Mouse (Mus musculus): Measurements from ENCODE around the gene Mapk11. TPM values are rescaled to one million over a fixed set of nuclear protein-coding genes. Genes with fewer than 3 reads are reported as not detected.

The Mapk11 gene
- polyA plus RNA-seq, 1 experiment from 2014 or later, result 9.6 TPM

DNA sequence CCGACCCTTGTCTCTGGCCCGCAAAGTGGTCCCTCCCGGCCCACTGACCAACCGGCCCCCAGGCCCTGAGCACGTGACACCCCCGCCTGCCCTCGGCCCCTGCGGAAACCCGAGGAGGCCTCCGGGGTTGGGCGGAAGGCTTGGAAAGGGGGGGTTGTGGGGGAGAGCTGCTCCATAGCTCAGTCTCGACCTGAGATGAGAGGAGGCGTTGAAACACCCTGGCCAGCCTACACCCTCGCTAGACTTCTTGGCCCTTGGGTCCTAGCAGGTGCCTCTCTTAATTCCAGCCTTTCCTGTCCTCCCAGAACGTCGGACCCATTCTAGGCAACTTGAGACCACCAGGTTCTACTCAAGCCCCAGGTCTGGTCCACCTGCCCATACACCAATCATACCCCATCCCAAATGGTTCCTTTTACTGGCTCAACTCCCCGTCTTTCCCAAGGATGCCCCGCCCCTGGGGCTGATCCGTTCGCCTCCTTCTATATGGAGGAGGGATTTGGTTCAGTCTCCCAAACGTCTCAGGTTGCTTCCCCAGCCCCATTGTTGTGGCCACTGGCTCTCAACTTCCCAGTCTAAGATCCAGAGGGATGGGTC, 8.7 kb downstream of the Mapk11 start, which contains the start of gene Mapk12:
TSS of gene Mapk12 (minus strand) at position 45 of the 594 bp plus-strand sequence.
- Histone ChIP-seq H3K4me3 (ENCODE audit: low read length) (peak within 1 kb of the TSS; percentile 60), H3K27ac (ENCODE audit: low read length) (peak within 1 kb of the TSS; percentile 37), H3K4me2 (ENCODE audit: low read depth, low read length) (peak within 1 kb of the TSS; percentile 91), H3K27me3 (ENCODE audit: control insufficient read depth, insufficient read depth, low read depth, low read length) (peaks cover 37% of the 10 kb centered on the region), H3K9me3 (ENCODE audit: control insufficient read depth, low read length) (no peaks in the 10 kb centered on the region), H3K36me3 (ENCODE audit: control insufficient read depth, insufficient read depth, low read length) (no peaks in the 10 kb centered on the region), H3K9ac (ENCODE audit: low read length) (peak within 1 kb of the TSS; percentile 71), H3K4me1 (replicated peaks; ENCODE audit: control insufficient read depth, insufficient read depth, low read length) (peaks cover 15% of the 10 kb centered on the region)
- under 1% methylated on average over 21 of the region's 21 CpGs for WGBS
- ATAC-seq (ENCODE audit: low read depth), result peak; percentile 73

DNA sequence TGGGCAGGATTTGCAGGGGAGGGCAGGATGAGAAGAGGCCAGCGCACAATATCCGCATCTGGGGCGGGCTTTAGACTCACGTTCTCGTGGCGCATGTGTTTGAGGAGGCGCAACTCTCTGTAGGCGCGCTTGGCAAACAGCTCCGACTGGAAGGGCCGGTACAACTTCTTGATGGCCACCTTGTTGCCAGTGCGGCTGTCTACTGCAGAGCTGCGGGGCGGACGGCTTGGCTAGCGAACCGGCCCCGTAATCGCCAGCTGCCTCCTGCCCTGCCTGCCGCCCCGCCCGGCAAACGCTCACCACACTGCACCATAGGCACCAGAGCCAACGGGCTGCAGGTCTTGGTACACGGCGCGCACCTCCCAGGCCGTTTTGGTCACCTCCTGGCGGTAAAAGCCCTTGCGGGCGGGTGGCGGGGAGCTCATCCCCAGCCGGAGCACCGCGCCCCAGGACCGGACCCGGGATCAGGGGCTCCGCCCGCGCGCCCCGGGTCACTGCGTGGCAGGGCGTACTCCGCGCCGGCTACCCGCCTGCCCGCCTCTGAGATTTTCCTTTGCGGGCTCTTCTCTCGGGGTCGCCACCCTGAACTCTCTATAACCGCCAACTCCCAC, 9.3 kb downstream of the Mapk11 start:
- peak overlapping the region; percentile 37 for H3K27ac ChIP-seq (ENCODE audit: low read length)
- ATAC-seq (ENCODE audit: low read depth), result peak; percentile 42; the same call in 1 of the 2 replicates

DNA sequence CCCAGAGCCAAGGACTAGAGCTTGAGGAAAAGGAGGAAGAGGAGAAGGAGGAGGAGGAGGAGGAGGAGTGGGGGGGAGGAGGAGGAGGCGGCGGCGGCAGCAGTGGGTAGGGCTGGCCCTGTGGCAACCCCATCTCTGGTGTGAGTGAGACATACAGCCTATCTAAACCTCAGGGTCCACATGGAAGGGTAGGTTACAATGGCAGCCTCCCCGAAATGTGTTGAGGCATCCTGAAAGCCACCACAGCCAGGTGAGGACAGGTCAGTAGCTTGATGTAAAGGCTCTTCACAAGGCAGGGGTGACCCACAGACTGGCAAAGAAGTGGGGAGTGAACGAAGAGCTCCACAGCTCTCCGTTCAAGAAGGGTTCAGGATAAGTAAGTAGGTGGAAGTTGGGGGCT, 10.9 kb downstream of the Mapk11 start:
- H3K9ac ChIP-seq (ENCODE audit: low read length), result no peak overlapping the region
- ATAC-seq (ENCODE audit: low read depth), result no peak
- peaks cover 15% of the 10 kb centered on the region for H3K4me1 ChIP-seq (replicated peaks; ENCODE audit: control insufficient read depth, insufficient read depth, low read length)
- no peak overlapping the region for H3K4me3 ChIP-seq (ENCODE audit: low read length)
- peaks cover 30% of the 10 kb centered on the region for H3K27me3 ChIP-seq (ENCODE audit: control insufficient read depth, insufficient read depth, low read depth, low read length)
- no peaks in the 10 kb centered on the region for H3K36me3 ChIP-seq (ENCODE audit: control insufficient read depth, insufficient read depth, low read length)
- no peak overlapping the region for H3K4me2 ChIP-seq (ENCODE audit: low read depth, low read length)
- WGBS, result 91% methylated on average over 6 of the region's 6 CpGs
- H3K9me3 ChIP-seq (ENCODE audit: control insufficient read depth, low read length), result no peaks in the 10 kb centered on the region
- H3K27ac ChIP-seq (ENCODE audit: low read length), result no peak overlapping the region

More for the DNA sequence above, 9.3 kb downstream of the Mapk11 start:
- WGBS, result 0% methylated on average over 53 of the region's 53 CpGs
- Histone ChIP-seq H3K36me3 (ENCODE audit: control insufficient read depth, insufficient read depth, low read length) (no peaks in the 10 kb centered on the region), H3K27me3 (ENCODE audit: control insufficient read depth, insufficient read depth, low read depth, low read length) (peaks cover 32% of the 10 kb centered on the region), H3K9me3 (ENCODE audit: control insufficient read depth, low read length) (no peaks in the 10 kb centered on the region), H3K4me2 (ENCODE audit: low read depth, low read length) (peak overlapping the region; percentile 91), H3K4me1 (replicated peaks; ENCODE audit: control insufficient read depth, insufficient read depth, low read length) (peaks cover 15% of the 10 kb centered on the region), H3K4me3 (ENCODE audit: low read length) (peak overlapping the region; percentile 60), H3K9ac (ENCODE audit: low read length) (peak overlapping the region; percentile 71)

DNA sequence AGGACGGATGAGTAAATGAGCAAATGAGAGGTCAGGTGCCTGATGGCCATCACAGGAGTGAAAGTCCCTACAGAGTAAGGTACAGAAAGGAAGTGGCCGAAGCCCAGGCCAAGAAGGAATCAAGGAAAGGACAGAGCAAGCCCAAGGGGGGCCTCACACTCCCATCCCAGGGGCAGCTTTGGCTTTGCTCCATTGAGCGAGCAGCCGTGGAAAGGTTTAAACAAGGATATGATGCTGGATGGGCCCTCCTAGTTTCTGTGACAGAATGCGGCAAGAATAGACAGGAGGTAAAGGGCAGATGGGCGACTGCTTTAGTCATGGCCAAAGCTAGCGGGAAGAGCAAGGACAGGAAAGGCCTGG, 11.4 kb downstream of the Mapk11 start:
- Histone ChIP-seq H3K9ac (ENCODE audit: low read length) (no peak overlapping the region), H3K9me3 (ENCODE audit: control insufficient read depth, low read length) (no peaks in the 10 kb centered on the region), H3K27me3 (ENCODE audit: control insufficient read depth, insufficient read depth, low read depth, low read length) (peaks cover 30% of the 10 kb centered on the region), H3K4me2 (ENCODE audit: low read depth, low read length) (no peak overlapping the region), H3K4me1 (replicated peaks; ENCODE audit: control insufficient read depth, insufficient read depth, low read length) (peaks cover 15% of the 10 kb centered on the region), H3K27ac (ENCODE audit: low read length) (no peak overlapping the region), H3K4me3 (ENCODE audit: low read length) (no peak overlapping the region), H3K36me3 (ENCODE audit: control insufficient read depth, insufficient read depth, low read length) (no peaks in the 10 kb centered on the region)
- ATAC-seq (ENCODE audit: low read depth), result no peak
- 77% methylated on average over 7 of the region's 7 CpGs for WGBS

DNA sequence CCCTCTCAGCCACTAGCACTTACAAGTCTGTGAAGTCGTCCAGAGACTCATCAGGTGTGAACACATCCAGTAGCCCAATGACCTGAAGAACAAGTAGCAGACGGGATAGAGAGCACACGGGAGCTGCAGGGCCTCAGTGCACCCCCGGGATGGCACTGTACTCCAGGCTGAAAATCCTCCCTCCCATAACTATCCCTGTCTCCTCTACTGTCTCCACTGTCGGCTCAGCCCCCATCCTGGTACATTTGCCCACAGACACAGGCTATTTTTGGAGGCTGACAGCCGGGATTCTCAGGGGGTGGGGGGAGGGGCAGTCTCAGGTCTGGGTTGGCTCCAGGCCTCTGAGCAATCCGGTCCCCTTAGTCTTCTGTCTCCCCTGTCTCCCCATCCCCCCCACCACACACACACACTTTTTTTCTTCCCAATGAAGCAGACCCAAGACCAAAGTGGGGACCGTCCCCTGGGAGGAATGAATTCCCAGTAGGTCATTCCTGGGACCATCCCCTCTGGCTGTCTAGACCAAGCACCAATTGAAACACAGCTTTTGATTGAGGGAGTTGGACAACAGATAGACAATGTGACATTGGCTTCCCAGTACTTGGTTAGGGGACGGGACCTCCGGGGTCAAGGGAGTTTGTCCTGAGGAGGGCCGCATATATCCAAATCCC, 11.9 kb downstream of the Mapk11 start:
- H3K9ac ChIP-seq (ENCODE audit: low read length), result no peak overlapping the region
- no peak for ATAC-seq (ENCODE audit: low read depth)
- H3K9me3 ChIP-seq (ENCODE audit: control insufficient read depth, low read length), result no peaks in the 10 kb centered on the region
- no peak overlapping the region for H3K4me3 ChIP-seq (ENCODE audit: low read length)
- H3K27ac ChIP-seq (ENCODE audit: low read length), result no peak overlapping the region
- no peak overlapping the region for H3K4me2 ChIP-seq (ENCODE audit: low read depth, low read length)
- no peaks in the 10 kb centered on the region for H3K36me3 ChIP-seq (ENCODE audit: control insufficient read depth, insufficient read depth, low read length)
- WGBS, result 70% methylated on average over 11 of the region's 11 CpGs
- peaks cover 30% of the 10 kb centered on the region for H3K27me3 ChIP-seq (ENCODE audit: control insufficient read depth, insufficient read depth, low read depth, low read length)
- H3K4me1 ChIP-seq (replicated peaks; ENCODE audit: control insufficient read depth, insufficient read depth, low read length), result peaks cover 15% of the 10 kb centered on the region

DNA sequence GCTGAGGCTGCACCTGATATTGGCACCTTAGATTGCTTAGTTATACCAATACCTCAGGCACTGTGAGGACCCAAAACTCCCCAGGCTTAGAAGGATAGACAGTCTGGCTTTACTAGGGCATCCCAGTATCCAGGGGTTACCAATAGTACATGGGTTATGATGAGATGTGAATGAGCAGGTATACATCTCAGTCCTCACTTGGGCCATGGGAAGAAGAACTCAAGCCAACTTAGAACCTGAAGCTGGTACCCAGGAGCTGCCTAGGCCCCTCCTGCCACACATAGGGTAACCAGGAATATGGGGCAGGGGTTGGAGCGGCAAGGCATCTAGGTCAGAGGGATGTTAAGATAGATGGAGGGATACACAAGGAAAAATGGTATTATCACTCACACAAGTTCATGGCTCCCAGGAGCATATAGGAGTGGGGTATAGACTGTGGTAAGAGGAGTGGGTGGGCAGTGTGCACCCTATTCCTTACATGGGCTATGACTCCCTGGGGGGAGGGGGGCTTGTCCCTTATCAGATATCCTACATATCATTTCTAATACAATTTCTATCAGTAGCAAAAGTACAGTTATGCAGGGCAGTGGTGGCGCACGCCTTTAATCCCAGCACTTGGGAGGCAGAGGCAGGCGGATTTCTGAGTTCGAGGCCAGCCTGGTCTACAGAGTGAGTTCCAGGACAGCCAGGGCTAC, 12.8 kb downstream of the Mapk11 start:
- Histone ChIP-seq H3K27me3 (ENCODE audit: control insufficient read depth, insufficient read depth, low read depth, low read length) (peaks cover 26% of the 10 kb centered on the region), H3K9me3 (ENCODE audit: control insufficient read depth, low read length) (no peaks in the 10 kb centered on the region), H3K4me1 (replicated peaks; ENCODE audit: control insufficient read depth, insufficient read depth, low read length) (peaks cover 15% of the 10 kb centered on the region), H3K36me3 (ENCODE audit: control insufficient read depth, insufficient read depth, low read length) (no peaks in the 10 kb centered on the region), H3K27ac (ENCODE audit: low read length) (no peak overlapping the region), H3K9ac (ENCODE audit: low read length) (no peak overlapping the region), H3K4me3 (ENCODE audit: low read length) (no peak overlapping the region), H3K4me2 (ENCODE audit: low read depth, low read length) (no peak overlapping the region)
- 98% methylated on average over 4 of the region's 5 CpGs for WGBS
- ATAC-seq (ENCODE audit: low read depth), result no peak

DNA sequence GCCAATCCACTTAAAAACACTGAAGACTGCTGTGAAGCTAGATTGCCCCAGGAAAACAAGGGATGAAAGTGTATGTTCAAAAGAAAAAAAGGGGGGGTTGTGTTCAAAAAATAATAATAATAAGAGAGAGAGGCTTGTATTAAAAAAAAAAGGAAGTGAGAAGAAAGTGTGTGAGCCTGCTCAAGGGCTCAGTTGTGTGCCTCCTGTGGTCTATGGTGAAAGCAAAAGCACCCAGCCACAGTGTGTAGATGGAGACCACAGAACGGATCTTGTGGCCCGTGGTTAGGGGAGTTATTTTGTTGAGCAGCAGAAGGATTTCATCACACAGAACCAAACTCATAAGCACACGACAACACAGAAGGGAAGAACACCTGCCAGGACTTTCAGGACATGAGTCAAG, 18.1 kb downstream of the Mapk11 start:
- WGBS, result 81% methylated on average over 3 of the region's 3 CpGs
- ATAC-seq (ENCODE audit: low read depth), result no peak
- H3K27ac ChIP-seq (ENCODE audit: low read length), result no peak overlapping the region

DNA sequence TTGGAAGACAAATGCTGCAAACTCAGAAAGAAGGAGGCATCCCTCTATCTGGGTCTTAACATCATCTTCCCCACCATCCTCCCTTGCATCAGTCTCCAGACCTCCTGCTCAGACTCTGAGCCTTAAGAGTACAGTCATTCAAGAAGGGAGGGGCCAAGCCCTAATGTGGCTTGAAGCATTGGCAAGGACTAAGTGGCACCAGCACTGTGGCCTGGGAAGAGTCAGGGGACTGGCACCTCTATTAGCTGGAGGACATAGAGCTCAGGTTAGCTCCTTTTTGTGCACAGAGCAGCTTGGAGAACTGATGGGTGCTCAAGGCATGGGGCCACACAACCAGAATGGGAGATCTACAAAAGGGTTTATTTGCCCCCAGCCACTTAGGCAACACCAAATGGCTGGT, 19.2 kb downstream of the Mapk11 start:
- Histone ChIP-seq H3K4me3 (ENCODE audit: low read length) (no peak overlapping the region), H3K4me1 (replicated peaks; ENCODE audit: control insufficient read depth, insufficient read depth, low read length) (peaks cover 11% of the 10 kb centered on the region), H3K27ac (ENCODE audit: low read length) (no peak overlapping the region), H3K4me2 (ENCODE audit: low read depth, low read length) (no peak overlapping the region), H3K27me3 (ENCODE audit: control insufficient read depth, insufficient read depth, low read depth, low read length) (no peaks in the 10 kb centered on the region), H3K36me3 (ENCODE audit: control insufficient read depth, insufficient read depth, low read length) (no peaks in the 10 kb centered on the region), H3K9me3 (ENCODE audit: control insufficient read depth, low read length) (no peaks in the 10 kb centered on the region), H3K9ac (ENCODE audit: low read length) (no peak overlapping the region)
- ATAC-seq (ENCODE audit: low read depth), result no peak

More for the DNA sequence above, 18.1 kb downstream of the Mapk11 start:
- no peaks in the 10 kb centered on the region for H3K36me3 ChIP-seq (ENCODE audit: control insufficient read depth, insufficient read depth, low read length)
- no peak overlapping the region for H3K9ac ChIP-seq (ENCODE audit: low read length)
- no peak overlapping the region for H3K4me2 ChIP-seq (ENCODE audit: low read depth, low read length)
- H3K27me3 ChIP-seq (ENCODE audit: control insufficient read depth, insufficient read depth, low read depth, low read length), result no peaks in the 10 kb centered on the region
- H3K4me3 ChIP-seq (ENCODE audit: low read length), result no peak overlapping the region
- no peaks in the 10 kb centered on the region for H3K9me3 ChIP-seq (ENCODE audit: control insufficient read depth, low read length)
- H3K4me1 ChIP-seq (replicated peaks; ENCODE audit: control insufficient read depth, insufficient read depth, low read length), result peaks cover 11% of the 10 kb centered on the region

All from lung, embryonic 16.5 days (tissue).